Mouse (Mus musculus) cortical plate, adult 2 months (tissue): Measurements from ENCODE around the gene Qdpr.

ENCODE experiments used
- CTCF ChIP-seq: fragments of 200-500 bp; IDR thresholded peaks from 2 replicates; pipeline ENCODE4 v1.5.1; 2011; ENCODE audit warnings: mild to moderate bottlenecking, control low read depth, low read length; ENCODE audit not compliant: insufficient read depth; ENCODE audit errors: extremely low read depth
- POLR2A ChIP-seq: fragments of 200-500 bp; IDR thresholded peaks from 2 replicates; pipeline ENCODE4 v1.6.1; 2011; ENCODE audit warnings: mild to moderate bottlenecking, low read length, control low read depth; ENCODE audit not compliant: insufficient read depth; ENCODE audit errors: extremely low read depth

- TF ChIP-seq POLR2A: no peak
- no peak for TF ChIP-seq CTCF
Observed at GRCm38 (mm10) chr5:45475771-45476170, 25.7 kb upstream of the Qdpr start.
